Mouse (Mus musculus) MEL (cell line): ENCODE measurements around the gene Itpr3. TPM values are rescaled to one million over a fixed set of nuclear protein-coding genes. Genes with fewer than 3 reads are reported as not detected.

Experiments
- DNase-seq: peaks from one replicate; pipeline ENCODE4 v3.0.0; 2011; ENCODE audit warnings: low read depth, low spot score
- H3K27ac ChIP-seq: 2 replicates; pipeline ENCODE4 v1.5.1; 2012; ENCODE audit warnings: low read depth, mild to moderate bottlenecking, control low read depth, low read length, moderate library complexity; ENCODE audit not compliant: control insufficient read depth
- H3K27me3 ChIP-seq, 2 experiments: fragments of 150-350 bp in 1 of 2; sonication (generic) in 1 of 2; 2 replicates each; pipeline ENCODE4 v1.6.1; 2012; ENCODE audit warnings: low read length in 2 of 2, mild to moderate bottlenecking in 2 of 2, improper control_type of control experiment in 1 of 2, moderate library complexity in 1 of 2; ENCODE audit not compliant: insufficient read depth in 2 of 2, control insufficient read depth in 1 of 2
- H3K36me3 ChIP-seq, 2 experiments: 2 replicates each; pipeline ENCODE4 v1.6.1; 2012 to 2014; ENCODE audit warnings: low read length in 2 of 2, improper control_type of control experiment in 1 of 2, inconsistent platforms in 1 of 2, mild to moderate bottlenecking in 1 of 2; ENCODE audit not compliant: insufficient read depth in 2 of 2, control insufficient read depth in 1 of 2
- H3K4me1 ChIP-seq, 2 experiments: fragments of 150-350 bp in 1 of 2; sonication (generic) in 1 of 2; 2 replicates each; pipeline ENCODE4 v1.6.1; 2012; ENCODE audit warnings: low read length in 2 of 2, improper control_type of control experiment in 1 of 2, mild to moderate bottlenecking in 1 of 2; ENCODE audit not compliant: insufficient read depth in 2 of 2, control insufficient read depth in 1 of 2
- H3K4me3 ChIP-seq, 2 experiments: fragments of 150-350 bp in 1 of 2; sonication (generic) in 1 of 2; 2 replicates each; pipeline ENCODE4 v1.5.1; 2012; ENCODE audit warnings: low read depth in 2 of 2, low read length in 2 of 2, mild to moderate bottlenecking in 2 of 2, moderate library complexity in 2 of 2, control low read depth in 1 of 2, improper control_type of control experiment in 1 of 2; ENCODE audit not compliant: control insufficient read depth in 1 of 2, insufficient read depth in 1 of 2
- H3K79me2 ChIP-seq: 2 replicates; pipeline ENCODE4 v1.6.1; 2012; ENCODE audit warnings: mild to moderate bottlenecking, low read length, moderate library complexity; ENCODE audit not compliant: control insufficient read depth, poor library complexity, insufficient read depth
- H3K9ac ChIP-seq: 2 replicates; pipeline ENCODE4 v1.6.1; 2012; ENCODE audit warnings: low read depth, mild to moderate bottlenecking, control low read depth, low read length, moderate library complexity; ENCODE audit not compliant: control insufficient read depth, poor library complexity, severe bottlenecking
- H3K9me3 ChIP-seq: fragments of 150-350 bp; sonication (generic); replicated peaks from 2 replicates; pipeline ENCODE4 v1.6.1; 2012; ENCODE audit warnings: mild to moderate bottlenecking, low read length, improper control_type of control experiment, moderate library complexity; ENCODE audit not compliant: insufficient read depth
- CTCF ChIP-seq, 3 experiments: IDR thresholded peaks in 2 of 3; conservative IDR thresholded peaks in 1 of 3; 2 replicates each; pipeline ENCODE4 v1.5.1; 2011 to 2012; ENCODE audit warnings: low read length in 3 of 3, low read depth in 2 of 3, mild to moderate bottlenecking in 2 of 3, improper control_type of control experiment in 1 of 3, inconsistent platforms in 1 of 3, mixed read lengths in 1 of 3, moderate library complexity in 1 of 3; ENCODE audit not compliant: control insufficient read depth in 1 of 3, insufficient read depth in 1 of 3, poor library complexity in 1 of 3, severe bottlenecking in 1 of 3
- E2F4 ChIP-seq: IDR thresholded peaks from 2 replicates; pipeline ENCODE4 v1.6.1; 2011; ENCODE audit warnings: low read depth, low read length, improper control_type of control experiment, borderline replicate concordance
- ELF1 ChIP-seq: IDR thresholded peaks from 2 replicates; pipeline ENCODE4 v1.6.1; 2014; ENCODE audit warnings: low read depth, mild to moderate bottlenecking, inconsistent platforms, low read length, improper control_type of control experiment, moderate library complexity
- EP300 ChIP-seq, 2 experiments: IDR thresholded peaks; 2 replicates each; pipeline ENCODE4 v1.6.1; 2011; ENCODE audit warnings: improper control_type of control experiment in 2 of 2, low read length in 2 of 2, low read depth in 1 of 2, mild to moderate bottlenecking in 1 of 2
- ETS1 ChIP-seq: IDR thresholded peaks from 2 replicates; pipeline ENCODE4 v1.6.1; 2012; ENCODE audit warnings: low read depth, mild to moderate bottlenecking, inconsistent platforms, low read length, improper control_type of control experiment, moderate library complexity
- GABPA ChIP-seq: IDR thresholded peaks from 2 replicates; pipeline ENCODE4 v1.6.1; 2012; ENCODE audit warnings: low read depth, mild to moderate bottlenecking, inconsistent platforms, low read length, improper control_type of control experiment, moderate library complexity
- GATA1 ChIP-seq: IDR thresholded peaks from 2 replicates; pipeline ENCODE4 v1.6.1; 2011; ENCODE audit warnings: low read depth, low read length, improper control_type of control experiment
- KAT2A ChIP-seq: conservative IDR thresholded peaks from 2 replicates; pipeline ENCODE4 v1.6.1; 2012; ENCODE audit warnings: low read depth, low read length, improper control_type of control experiment, inconsistent platforms
- MAFK ChIP-seq: IDR thresholded peaks from 2 replicates; pipeline ENCODE4 v1.6.1; 2011; ENCODE audit warnings: low read depth, mild to moderate bottlenecking, low read length, improper control_type of control experiment, borderline replicate concordance
- MAZ ChIP-seq: IDR thresholded peaks from 2 replicates; pipeline ENCODE4 v1.6.1; 2012; ENCODE audit warnings: low read depth, mild to moderate bottlenecking, inconsistent platforms, low read length, improper control_type of control experiment
- MXI1 ChIP-seq: IDR thresholded peaks from 2 replicates; pipeline ENCODE4 v1.6.1; 2011; ENCODE audit warnings: mild to moderate bottlenecking, low read depth, low read length, improper control_type of control experiment
- MYB ChIP-seq: IDR thresholded peaks from 2 replicates; pipeline ENCODE4 v1.6.1; 2011; ENCODE audit warnings: mild to moderate bottlenecking, low read depth, low read length, improper control_type of control experiment
- MYC ChIP-seq: IDR thresholded peaks from 2 replicates; pipeline ENCODE4 v1.6.1; 2011; ENCODE audit warnings: low read depth, mild to moderate bottlenecking, low read length, improper control_type of control experiment, moderate library complexity
- POLR2AphosphoS5 ChIP-seq: IDR thresholded peaks from 2 replicates; pipeline ENCODE4 v1.6.1; 2012; ENCODE audit warnings: low read depth, borderline replicate concordance, mild to moderate bottlenecking, inconsistent platforms, low read length, moderate library complexity, mixed read lengths
- RCOR1 ChIP-seq: IDR thresholded peaks from 2 replicates; pipeline ENCODE4 v1.6.1; 2012; ENCODE audit warnings: low read depth, mild to moderate bottlenecking, inconsistent platforms, low read length, improper control_type of control experiment
- UBTF ChIP-seq: IDR thresholded peaks from 2 replicates; pipeline ENCODE4 v1.6.1; 2012; ENCODE audit warnings: low read depth, mild to moderate bottlenecking, inconsistent platforms, low read length, improper control_type of control experiment, moderate library complexity, borderline replicate concordance; ENCODE audit not compliant: insufficient read depth
- USF1 ChIP-seq: IDR thresholded peaks from 2 replicates; pipeline ENCODE4 v1.6.1; 2014; ENCODE audit warnings: low read depth, mild to moderate bottlenecking, inconsistent platforms, low read length, improper control_type of control experiment, moderate library complexity
- USF2 ChIP-seq, 2 experiments: IDR thresholded peaks; 2 replicates each; pipeline ENCODE4 v1.6.1; 2011 to 2012; ENCODE audit warnings: improper control_type of control experiment in 2 of 2, low read length in 2 of 2, borderline replicate concordance in 1 of 2, inconsistent platforms in 1 of 2, low read depth in 1 of 2, mild to moderate bottlenecking in 1 of 2; ENCODE audit not compliant: insufficient read depth in 1 of 2
- ZKSCAN1 ChIP-seq: IDR thresholded peaks from 2 replicates; pipeline ENCODE4 v1.6.1; 2012; ENCODE audit warnings: low read depth, mild to moderate bottlenecking, inconsistent platforms, low read length, improper control_type of control experiment, moderate library complexity
- polyA plus RNA-seq, 2 experiments: library from polyadenylated mRNA; stranded (reverse) in 1 of 2; unstranded in 1 of 2; fragments of >175 nt in 1 of 2; fragments of >200 nt in 1 of 2; gene quantifications; 2 replicates each; pipeline versions ENCODE4 v1.2.1 to v1.2.4; 2012; ENCODE audit warnings: low replicate concordance in 2 of 2, low read depth in 1 of 2; ENCODE audit not compliant: insufficient read length in 2 of 2, insufficient read depth in 1 of 2, missing spikeins in 1 of 2
- total RNA-seq: library from RNA; depleted of rRNA; stranded (reverse); fragments of 300-350 nt; gene quantifications from 2 replicates; pipeline ENCODE4 v1.2.3, GENCODE M21; 2012

Itpr3 gene
- total and polyA plus RNA-seq, 3 experiments, result 7.3 to 11.4 TPM; not detected in 1

DNA sequence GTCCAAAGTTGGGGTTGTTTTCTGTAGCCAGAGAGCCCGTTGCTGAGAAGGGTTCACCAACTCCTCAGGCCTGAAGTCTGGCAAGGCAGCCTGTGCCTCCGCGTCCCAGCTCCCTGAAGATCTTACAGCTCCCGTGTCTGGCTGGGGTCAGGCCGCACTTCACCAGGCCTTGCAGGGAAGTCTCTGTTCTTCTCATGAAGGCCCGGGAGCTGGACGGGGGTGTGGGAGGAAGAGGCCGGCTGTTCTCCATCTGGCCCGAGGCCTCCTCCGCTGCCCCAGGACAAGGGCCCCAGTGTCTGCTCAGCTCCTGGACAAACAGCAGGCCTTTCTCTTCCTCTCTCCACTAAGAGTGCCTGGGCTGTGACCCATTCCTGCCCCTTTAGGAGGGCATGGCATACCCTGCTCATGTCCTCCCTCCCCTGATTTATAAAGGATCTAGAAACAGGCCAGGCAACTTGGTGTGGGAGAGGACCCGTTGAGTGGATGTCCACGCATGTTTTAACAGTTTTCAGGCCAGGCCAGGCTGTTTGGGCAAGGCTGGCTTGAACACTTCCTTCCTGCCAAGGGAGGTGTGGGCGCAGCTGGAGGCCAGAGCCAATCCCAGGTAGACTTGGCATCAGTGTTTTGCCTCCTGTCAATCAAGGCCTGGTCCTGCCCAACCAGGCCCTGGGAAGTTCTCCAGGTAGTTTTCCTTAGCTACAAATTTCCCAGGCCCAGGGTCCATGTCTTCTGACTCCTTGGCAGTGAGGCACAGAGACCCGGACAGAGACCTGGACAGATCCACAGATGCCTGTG, 8.5 kb upstream of the Itpr3 start:
- 0 out of 4 replicates have a peak, but pooled peaks cover 0 to 2% of the 10 kb centered on the region in 2 experiments for H3K36me3 ChIP-seq
- no peak overlapping the region for H3K4me3 ChIP-seq
- no peaks in the 10 kb centered on the region for H3K27me3 ChIP-seq
- no peak for DNase-seq
- H3K79me2 ChIP-seq, result peaks cover 1% of the 10 kb centered on the region; the same call in 1 of the 2 replicates
- H3K27ac ChIP-seq, result no peak overlapping the region
- no peak for TF ChIP-seq E2F4
- no peak for TF ChIP-seq CTCF (IDR thresholded peaks at IDR 0.05 in 2 of 3, conservative IDR thresholded peaks at IDR 0.05 in 1 of 3; ENCODE audit: control insufficient read depth in 1 of 3, insufficient read depth in 1 of 3, low read depth in 2 of 3, low read length in 3 of 3, poor library complexity in 1 of 3, severe bottlenecking in 1 of 3)
- no peak for TF ChIP-seq POLR2AphosphoS5
- no peak for TF ChIP-seq UBTF
- no peak for TF ChIP-seq ZKSCAN1
- TF ChIP-seq MYC, result no peak
- no peak for TF ChIP-seq GATA1
- TF ChIP-seq, all 39 proteins: peak for 0
- Histone ChIP-seq H3K9me3 (no peaks in the 10 kb centered on the region), H3K9ac (no peak overlapping the region), H3K4me1 (peaks cover 0 to 11% of the 10 kb centered on the region in 2 experiments; a peak in 2 of 4 replicates)

DNA sequence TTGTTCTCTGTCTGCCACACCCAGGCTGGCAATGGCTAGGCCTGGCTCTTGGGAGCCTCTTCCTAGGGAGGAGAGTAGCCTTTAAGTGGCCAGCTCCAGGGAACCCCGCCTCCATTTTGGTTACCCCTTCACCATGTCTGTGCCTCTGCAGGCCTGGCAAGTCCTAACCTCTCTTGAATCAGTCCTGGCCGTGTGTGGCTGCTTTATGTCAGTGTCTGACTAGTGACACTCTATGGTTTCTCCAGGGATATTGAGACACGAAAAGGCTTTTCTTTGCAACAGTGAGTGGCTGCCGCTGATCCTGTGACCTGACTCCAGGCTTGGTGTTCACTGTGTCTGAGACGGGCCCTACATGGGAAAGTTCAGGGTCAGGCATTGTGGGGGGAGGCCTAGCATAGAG, 6.3 kb upstream of the Itpr3 start:
- Histone ChIP-seq H3K27ac (no peak overlapping the region), H3K9me3 (no peaks in the 10 kb centered on the region), H3K36me3 (peaks cover 0 to 5% of the 10 kb centered on the region in 2 experiments; a peak in 1 of 4 replicates), H3K4me3 (peak overlapping the region in 1 of 2 experiments; percentile 64; a peak in 1 of 4 replicates), H3K4me1 (peaks cover 0 to 12% of the 10 kb centered on the region in 2 experiments; a peak in 3 of 4 replicates), H3K79me2 (peaks cover 1% of the 10 kb centered on the region; the same call in 1 of the 2 replicates), H3K9ac (peak overlapping the region; percentile 74), H3K27me3 (no peaks in the 10 kb centered on the region)
- DNase-seq, result no peak
- TF ChIP-seq GABPA (no peak), MXI1 (no peak), RCOR1 (no peak), MAZ (no peak), EP300 (IDR thresholded peaks at IDR 0.05; ENCODE audit: low read depth in 1 of 2, low read length in 2 of 2) (no peak), ELF1 (no peak), MAFK (no peak), ETS1 (no peak), MYB (no peak), KAT2A (no peak), USF1 (no peak), USF2 (IDR thresholded peaks at IDR 0.05; ENCODE audit: borderline replicate concordance in 1 of 2, insufficient read depth in 1 of 2, low read depth in 1 of 2, low read length in 2 of 2) (no peak)
